Mouse (Mus musculus) lung, postnatal 10 days (tissue): ENCODE results near the gene Lmo2.
A peak's percentile ranks its signal among the peaks of the same experiment; 100 is the strongest.
"Not testable (repeated sequence)": the region's sequence is repeated elsewhere in the genome, so short reads cannot be mapped to it uniquely, and the experiment has no call there.

ENCODE experiments used
- DNase-seq: peaks from one replicate; pipeline ENCODE4 v3.0.0; 2021

The Lmo2 gene

DNA sequence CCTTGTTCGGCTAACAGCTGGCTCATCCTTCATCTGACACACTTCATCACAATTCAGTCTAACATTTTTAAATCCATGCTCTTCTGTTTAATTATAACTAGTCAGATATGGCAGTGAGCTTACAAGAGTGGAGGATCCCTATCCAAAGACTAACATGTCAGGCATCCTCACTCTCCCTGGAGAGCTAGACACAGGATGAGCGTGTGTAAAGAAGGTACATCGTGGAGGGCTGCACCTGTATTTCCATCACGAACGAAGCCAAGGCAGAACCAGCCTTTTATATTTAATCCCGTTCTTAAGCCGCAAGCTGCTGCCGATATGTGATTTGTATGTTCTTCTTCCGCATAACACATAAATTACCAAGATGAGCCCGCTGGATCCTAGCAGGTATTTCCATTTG is 25.4 kb downstream of the Lmo2 start:
- DNase-seq: no peak

DNA sequence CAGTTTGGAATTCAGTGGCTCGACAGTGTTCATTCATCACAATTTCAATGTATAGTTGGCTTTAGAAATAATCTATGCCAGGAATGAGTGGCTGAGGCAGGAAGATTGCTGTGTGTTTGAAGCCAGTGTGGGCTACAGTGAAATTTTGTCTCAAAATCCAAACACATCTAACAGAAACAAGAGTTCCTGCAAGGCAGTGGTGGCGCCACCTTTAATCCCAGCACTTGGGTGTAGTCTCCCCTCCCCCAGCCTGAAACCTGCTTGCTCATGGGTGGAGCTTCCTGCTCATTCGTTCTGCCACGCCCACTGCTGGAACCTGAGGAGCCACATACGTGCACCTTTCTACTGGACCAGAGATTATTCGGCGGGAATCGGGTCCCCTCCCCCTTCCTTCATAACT is 29.8 kb downstream of the Lmo2 start:
- not testable (repeated sequence) for DNase-seq

DNA sequence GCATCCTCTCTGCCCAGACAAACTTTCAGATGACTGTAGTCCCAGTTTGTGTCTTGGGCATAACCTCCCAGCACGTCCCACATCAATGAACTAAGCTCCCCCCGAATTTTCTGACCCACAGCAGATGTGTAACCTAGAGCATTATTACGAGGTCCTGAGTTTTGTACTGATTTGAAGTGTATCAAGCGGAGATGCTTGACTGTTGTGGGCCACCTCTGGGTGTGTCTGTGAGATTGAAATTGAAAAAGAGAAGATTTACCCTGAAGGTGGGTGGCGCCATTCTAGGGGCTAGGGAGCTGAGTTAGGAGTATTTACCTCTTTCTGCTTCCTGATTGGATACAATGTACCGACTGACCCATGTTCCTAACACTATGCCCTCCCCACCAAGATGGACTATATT is 31.9 kb downstream of the Lmo2 start:
- DNase-seq: no peak

DNA sequence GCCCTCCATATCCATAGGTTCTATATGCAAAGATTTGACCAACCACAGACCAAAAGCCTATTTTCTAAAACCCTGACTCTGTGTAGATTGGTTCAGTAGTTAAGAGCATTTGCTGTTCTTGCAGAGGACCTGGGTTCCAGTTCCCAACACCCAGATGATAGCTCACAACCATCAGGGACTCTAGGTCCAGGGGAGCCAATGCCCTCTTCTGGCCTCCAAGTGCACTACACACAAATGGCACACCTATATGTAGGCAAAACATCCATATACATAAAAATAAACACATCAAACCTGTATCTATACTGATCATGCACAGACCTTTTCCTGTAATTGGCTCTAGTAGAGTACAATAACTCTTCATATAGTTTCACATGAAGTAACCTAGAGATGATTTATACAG is 33.5 kb downstream of the Lmo2 start:
- DNase-seq: no peak

DNA sequence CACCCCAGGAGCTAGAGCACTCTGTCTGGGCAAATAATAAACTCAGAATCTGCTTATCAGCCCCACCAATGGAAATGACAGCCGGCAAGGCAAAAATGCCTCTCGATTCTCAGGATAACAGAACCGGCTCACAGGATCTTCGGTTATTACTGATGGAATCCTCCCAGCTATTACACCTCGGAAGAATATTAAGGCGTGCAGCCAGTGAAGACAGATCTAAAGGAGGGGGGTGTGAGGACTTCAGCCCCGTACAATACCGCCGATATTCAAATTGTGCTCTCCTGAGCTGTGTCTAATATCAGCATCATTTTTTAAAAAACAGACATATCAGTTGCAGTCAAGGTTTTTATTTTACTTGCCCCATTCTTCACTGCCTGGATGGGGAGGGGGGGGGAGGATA is 34.4 kb downstream of the Lmo2 start:
- no peak for DNase-seq

DNA sequence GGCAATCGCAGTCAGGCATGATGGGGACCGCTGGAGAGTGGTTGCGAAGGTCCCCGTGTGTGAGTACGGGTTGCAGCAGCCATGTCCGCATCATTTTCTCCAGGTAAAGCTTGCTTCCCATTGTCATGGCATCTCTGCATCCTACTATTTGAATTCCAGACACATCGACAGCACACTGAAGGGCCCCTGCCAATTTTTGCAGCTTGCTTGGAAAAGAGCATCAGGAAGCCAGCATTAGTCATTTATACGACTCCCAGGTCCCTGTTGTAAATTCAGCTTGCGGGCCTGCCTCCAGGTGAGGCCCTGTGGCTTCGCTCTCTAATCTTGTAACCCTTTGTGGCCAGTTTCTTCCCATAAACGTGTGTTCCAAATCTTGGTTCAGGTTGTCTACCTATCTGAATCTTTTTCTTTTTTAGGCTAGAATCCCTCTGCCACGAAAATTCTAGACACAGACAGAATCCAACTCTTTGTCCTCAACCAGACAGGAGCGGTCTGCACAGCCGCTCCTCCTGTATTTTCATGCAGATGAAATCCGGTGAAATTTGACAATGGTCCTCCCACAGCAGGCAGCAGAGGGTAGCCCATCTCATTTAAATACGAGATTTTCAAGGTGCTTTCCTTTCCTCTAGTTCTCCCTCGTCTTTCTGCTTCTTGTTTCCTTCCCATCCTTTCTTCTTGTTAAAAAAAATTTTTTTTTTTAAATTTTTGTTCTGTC is 35.0 kb downstream of the Lmo2 start:
- no peak for DNase-seq

DNA sequence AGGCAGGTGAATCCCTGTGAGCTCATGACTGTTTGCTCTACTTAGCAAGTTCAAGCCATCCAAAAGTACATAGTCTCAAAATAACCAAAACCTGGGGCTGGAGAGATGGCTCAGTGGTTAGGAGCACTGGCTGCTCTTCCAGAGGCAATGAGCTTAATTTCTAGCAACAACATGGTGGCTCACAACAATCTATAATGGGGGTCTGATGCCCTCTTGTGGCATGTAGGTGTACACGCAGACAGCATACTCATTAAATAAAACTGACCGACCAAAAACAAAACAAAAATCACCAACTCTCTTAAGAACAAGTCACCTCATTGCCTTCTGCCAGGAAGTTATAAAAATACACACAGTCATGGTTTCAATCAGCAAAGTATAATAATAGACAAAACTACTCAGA is 43.3 kb downstream of the Lmo2 start:
- DNase-seq: peak; percentile 21

DNA sequence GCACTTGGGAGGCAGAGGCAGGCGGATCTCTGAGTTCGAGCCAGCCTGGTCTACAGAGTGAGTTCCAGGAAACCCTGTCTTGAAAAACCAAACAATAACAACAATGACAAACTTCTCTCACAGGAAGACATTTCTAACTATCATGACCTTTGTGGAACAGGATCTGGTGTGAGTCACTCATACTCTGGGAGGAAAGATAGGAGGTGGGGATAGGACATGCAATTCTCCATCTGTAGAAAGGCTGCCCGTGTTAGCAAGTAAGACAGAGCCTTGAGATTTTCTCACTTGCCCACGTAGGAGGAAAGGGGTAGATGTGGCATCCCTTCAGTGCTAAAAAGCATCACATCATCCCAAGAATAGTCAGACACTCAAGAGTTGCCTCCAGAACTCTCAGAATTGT is 44.1 kb downstream of the Lmo2 start:
- no peak for DNase-seq

DNA sequence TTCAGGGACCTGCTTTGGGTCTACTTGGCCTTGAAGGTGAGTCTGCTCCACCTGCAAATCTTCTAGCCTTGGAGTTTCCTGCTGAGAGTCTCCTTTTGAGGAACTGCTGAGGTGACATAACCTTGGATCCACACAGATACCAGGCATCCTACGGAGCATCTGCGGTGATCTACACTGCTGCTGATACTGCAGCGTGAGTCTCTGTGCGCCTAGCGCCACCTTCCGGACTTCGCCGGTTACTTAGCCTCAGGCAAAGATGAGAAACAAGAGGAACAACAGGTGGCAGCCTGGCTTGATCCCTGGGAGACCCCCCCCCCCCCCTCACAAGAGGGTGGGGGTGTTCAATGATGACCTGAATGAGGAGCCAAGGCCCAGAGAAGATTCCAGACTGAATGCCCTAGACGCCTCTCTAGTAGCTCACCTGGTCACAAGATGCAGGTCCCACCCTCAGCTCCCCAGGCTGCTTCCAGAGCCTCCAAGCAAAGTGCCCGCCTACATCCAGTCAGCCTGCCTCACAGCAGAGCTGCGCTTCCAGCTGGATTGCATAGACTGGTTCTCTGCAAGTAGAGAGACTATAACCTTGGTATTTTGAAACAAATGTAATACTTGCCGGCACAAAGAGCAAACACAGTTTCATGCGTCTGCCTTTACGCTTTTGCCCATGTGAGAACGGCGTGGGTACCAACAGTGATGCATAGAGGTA is 45.1 kb downstream of the Lmo2 start:
- peak; percentile 57 for DNase-seq

DNA sequence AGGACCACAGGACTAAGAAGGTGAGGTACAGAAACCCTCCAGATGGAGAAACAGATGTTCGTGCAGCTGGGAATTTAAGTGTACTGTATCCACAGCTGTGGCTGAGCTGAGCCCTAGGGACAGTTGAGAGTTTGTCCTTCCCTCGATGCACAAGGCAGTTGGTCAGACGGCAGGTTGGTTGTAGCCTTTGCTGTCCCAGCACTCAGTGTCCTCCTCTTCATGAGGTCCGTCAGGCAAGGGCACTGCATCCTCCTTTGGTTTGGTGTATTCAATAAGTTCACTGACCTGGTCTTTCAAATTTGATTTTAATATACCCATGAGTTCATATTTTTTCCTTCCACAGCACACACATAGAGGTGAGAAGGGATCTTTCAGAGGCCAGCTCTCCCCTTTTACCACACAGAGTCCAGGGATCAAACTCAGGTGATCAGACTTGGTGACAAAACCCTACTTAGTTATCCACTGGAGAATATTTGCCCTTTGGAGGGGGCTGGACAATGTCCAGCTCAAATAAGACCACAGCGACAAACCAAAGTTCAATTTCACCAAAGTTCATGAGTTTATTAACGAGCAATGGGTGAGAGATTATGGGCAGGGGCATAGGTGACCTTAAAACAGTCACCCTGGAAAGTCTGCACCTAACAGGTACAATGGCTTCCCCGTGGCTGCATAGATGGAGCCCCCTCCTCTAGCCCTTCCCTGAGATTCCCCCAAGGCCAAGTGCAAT is 50.2 kb downstream of the Lmo2 start:
- DNase-seq: no peak

DNA sequence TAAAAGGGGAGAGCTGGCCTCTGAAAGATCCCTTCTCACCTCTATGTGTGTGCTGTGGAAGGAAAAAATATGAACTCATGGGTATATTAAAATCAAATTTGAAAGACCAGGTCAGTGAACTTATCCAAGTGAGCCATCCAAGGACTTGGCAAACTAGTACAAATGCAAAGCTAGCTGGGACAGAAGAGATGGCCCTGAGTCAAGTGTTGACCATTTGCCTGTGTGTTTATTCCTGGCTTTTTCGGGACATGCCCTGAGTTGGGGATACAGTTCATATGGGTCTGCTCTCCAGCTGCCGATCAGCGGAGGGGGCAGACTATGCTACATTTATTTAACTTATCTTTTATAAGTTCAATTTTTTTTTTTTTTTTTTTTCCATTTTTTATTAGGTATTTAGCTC is 51.1 kb downstream of the Lmo2 start:
- not testable (repeated sequence) for DNase-seq

DNA sequence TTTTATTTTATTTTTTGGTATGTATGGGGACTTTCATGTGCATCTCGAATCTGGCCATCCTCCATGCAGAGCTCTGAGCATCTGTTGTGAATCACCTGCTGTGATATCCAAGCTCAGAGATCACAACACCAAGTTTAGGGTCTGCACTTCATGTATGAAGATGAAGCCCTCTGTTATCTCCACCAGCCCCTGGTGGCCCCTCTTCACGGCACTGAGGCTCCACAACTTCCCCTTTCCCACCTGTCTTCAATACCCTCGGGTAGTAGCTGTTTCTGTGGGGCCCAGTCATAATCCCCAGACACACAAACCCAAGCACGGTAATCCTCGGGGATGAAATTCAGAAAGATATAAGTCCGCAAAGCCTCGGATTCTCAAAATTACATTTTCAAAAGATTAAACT is 65.3 kb downstream of the Lmo2 start:
- no peak for DNase-seq

DNA sequence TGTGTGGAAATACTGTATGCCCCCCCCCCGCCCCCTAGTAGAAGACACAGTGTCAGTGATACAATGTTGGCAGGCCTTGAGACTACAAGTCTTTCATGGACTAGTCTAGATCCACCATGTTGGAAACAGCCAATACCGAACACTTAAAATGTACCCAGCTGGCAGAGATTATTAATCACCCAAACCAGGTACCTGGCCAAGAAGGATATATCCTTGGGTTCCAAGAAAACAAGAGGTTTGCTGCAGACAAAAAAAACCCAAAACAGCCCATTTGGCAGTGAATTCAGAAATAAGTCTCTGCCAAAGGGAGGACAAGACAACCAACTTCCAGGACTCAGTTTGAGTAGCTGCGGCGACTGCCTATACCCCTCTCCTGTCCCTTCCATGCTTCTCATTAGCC is 66.9 kb downstream of the Lmo2 start:
- no peak for DNase-seq

DNA sequence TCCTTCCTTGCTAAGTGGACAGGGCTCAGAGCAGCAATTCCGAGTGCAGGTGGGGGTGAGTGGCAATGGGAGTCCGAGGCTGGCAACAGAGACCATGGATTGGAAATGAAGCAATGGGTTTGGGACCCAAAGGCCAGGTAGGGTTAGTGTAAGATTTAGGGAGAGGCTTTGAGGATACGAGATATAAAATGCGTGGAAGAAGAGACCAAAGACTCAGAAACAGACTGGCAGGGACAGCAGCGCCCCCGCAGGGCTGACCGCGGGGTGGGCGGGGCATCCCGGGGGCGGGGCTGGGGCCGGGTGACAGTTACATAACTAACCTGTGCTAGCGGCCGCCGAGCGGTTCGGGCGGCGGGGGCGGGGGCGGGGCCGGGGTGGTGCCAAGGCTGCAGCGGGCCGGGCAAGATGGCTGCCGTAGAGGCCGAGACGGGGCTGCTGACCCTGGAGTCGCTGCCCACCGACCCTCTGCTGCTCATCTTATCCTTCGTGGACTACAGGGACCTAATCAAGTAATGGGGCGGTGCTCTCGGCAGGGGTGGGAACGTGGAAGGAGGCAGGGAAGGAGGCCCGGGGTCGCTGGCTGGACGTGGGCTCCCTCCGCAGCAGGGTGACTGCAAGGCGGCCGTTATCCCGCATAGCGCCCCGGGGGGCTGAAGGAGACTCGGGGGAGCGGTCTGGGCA is 69.8 kb downstream of the Lmo2 start, which contains the start of gene Fbxo3:
Gene Fbxo3 (plus strand): TSS at position 264 of the 681 bp plus-strand sequence.
- peak; percentile 90 for DNase-seq

DNA sequence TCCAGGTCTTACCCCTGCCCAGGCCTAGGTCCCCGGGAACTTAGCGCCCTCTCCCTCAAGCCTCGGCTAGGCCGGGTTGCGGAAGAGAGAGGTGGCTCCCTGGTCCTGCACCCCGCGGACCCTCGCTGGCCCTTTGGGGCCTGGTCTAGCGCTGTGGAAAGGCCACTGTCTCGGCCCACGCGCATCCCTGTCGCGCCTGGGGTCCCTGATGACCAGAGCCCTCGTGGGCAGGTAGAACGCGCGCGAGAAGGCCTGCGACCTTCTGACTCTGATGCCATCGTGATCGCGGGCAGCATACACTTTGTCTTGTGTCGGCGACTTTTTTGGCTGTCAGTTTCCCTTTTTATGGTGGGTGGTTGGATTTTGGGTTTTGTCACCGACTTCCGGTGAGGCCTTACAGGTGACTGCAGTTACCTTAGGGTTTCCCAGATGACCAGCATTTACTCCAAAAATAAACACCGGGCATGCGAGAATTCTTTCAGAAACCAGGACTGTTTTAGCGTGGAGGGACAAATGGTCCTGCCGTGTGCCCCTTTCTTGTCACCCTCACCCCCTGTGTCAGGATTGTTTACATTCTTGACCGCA is 70.4 kb downstream of the Lmo2 start, which contains the start of gene 4931422A03Rik:
Gene 4931422A03Rik (minus strand): TSS at position 223 of the 585 bp plus-strand sequence.
- no peak for DNase-seq

DNA sequence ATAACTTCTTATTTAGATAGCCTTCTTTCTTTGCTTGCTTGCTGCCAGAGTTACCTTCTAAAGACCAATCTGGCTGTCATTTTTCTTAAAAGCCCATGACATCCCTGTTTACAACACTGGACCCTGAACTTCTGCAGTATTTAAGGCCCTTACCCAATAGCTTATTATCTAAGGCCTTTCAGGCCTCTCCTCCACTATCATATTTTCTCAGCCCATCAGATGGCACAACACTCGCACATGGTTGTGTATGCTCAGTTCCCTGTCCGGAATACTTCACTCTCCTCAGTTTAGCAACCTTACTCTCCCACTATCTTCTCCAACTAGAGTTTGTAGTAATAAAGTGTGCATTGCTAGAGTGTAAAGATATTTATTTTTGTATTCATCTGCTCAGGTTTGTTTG is 71.3 kb downstream of the Lmo2 start:
- DNase-seq: no peak

DNA sequence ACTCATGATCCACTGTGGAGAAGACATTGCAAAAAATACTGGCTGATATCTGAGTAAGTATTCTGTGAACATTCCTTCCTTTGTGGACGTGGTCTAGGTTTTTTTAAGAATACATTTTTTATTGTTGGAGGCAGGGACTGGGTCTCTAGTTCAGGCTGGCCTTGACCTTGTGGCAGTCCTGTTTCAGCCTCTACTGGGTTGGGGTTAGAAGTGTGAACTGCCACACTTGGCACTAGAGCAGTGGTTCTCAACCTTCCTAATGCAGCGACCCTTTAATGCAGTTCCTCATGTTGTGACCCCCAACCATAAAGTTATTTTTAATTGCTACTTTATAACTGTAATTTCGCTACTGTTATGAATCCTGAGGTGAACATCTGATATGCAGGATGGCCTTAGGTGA is 72.6 kb downstream of the Lmo2 start:
- no peak for DNase-seq
